Mouse (Mus musculus) ES-Bruce4 (cell line): ENCODE data around the gene Sema5b. TPM values are rescaled to one million over a fixed set of nuclear protein-coding genes. Genes with fewer than 3 reads are reported as not detected.

Experiments used
- H3K27ac ChIP-seq: 2 replicates; pipeline ENCODE4 v1.5.1; 2012; ENCODE audit warnings: low read length, inconsistent platforms; ENCODE audit not compliant: insufficient read depth
- H3K27me3 ChIP-seq: 2 replicates; pipeline ENCODE4 v1.6.1; 2012; ENCODE audit warnings: mild to moderate bottlenecking, low read length, inconsistent platforms; ENCODE audit not compliant: control insufficient read depth, poor library complexity, insufficient read depth, severe bottlenecking
- H3K36me3 ChIP-seq: 2 replicates; pipeline ENCODE4 v1.6.1; 2012; ENCODE audit warnings: inconsistent platforms, mild to moderate bottlenecking, low read length, moderate library complexity; ENCODE audit not compliant: control insufficient read depth, poor library complexity, insufficient read depth, severe bottlenecking
- H3K4me1 ChIP-seq: one replicate; pipeline ENCODE4 v1.8.1; 2011; ENCODE audit warnings: low read length; ENCODE audit not compliant: control insufficient read depth, insufficient read depth
- H3K4me3 ChIP-seq: 2 replicates; pipeline ENCODE4 v1.5.1; 2011; ENCODE audit warnings: low read depth, mild to moderate bottlenecking, low read length
- H3K9ac ChIP-seq: 2 replicates; pipeline ENCODE4 v1.6.1; 2012; ENCODE audit warnings: low read depth, mild to moderate bottlenecking, inconsistent platforms; ENCODE audit not compliant: poor library complexity, severe bottlenecking
- H3K9me3 ChIP-seq: replicated peaks from 2 replicates; pipeline ENCODE4 v1.6.1; 2012; ENCODE audit warnings: mild to moderate bottlenecking, low read length, inconsistent platforms; ENCODE audit not compliant: control insufficient read depth, poor library complexity, insufficient read depth, severe bottlenecking
- CTCF ChIP-seq: IDR thresholded peaks from one replicate; pipeline ENCODE4 v1.8.1; 2011; ENCODE audit warnings: low read depth, low read length
- EP300 ChIP-seq: IDR thresholded peaks from 2 replicates; pipeline ENCODE4 v1.6.1; 2011; ENCODE audit warnings: low read depth, low read length; ENCODE audit not compliant: insufficient read depth
- POLR2A ChIP-seq: IDR thresholded peaks from one replicate; pipeline ENCODE4 v1.8.1; 2011; ENCODE audit warnings: low read length; ENCODE audit not compliant: insufficient read depth
- polyA plus RNA-seq: library from polyadenylated mRNA; stranded (reverse); fragments of >200 nt; gene quantifications from 2 replicates; pipeline ENCODE4 v1.2.4, GENCODE M21; 2011; ENCODE audit warnings: low read depth; ENCODE audit not compliant: missing spikeins, insufficient read depth, insufficient read length

The Sema5b gene
- 1.6 and 4.3 TPM in 2 replicates for polyA plus RNA-seq

- TF ChIP-seq CTCF, result peak; percentile 56
- TF ChIP-seq POLR2A, result no peak
- TF ChIP-seq EP300, result no peak
- peaks cover 9% of the 10 kb centered on the region for H3K27me3 ChIP-seq
- H3K4me3 ChIP-seq, result peak within 1 kb of the TSS; percentile 60
- H3K27ac ChIP-seq, result no peak within 1 kb of the TSS
- peak within 1 kb of the TSS; percentile 67 for H3K9ac ChIP-seq
- H3K9me3 ChIP-seq, result no peaks in the 10 kb centered on the region
- H3K36me3 ChIP-seq, result no peaks in the 10 kb centered on the region
- H3K4me1 ChIP-seq, result no peaks in the 10 kb centered on the region
These were observed at the start of gene Sema5b for GRCm38 (mm10) chr16:35541117-35541641. Gene Sema5b, plus strand, starts transcription at chr16:35541145.

DNA sequence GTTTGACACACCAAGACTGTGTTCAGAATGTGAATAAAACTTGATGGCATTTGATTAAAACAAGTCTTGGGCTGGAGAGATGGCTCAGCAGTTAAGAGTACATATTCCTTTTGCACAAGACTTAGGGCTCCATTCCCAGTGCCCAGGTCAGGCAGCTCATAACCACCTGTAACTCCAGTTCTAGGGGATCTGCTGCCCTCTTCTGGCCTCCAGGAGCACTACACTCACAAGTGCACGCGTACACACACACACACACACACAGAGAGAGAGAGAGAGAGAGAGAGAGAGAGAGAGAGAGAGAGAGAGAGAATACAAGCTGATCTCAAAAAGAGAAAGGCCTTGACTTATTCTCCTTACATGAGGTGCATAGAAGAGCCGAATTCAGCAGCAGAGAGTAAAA is 40.6 kb upstream of the Sema5b start:
- no peaks in the 10 kb centered on the region for H3K36me3 ChIP-seq
- no peaks in the 10 kb centered on the region for H3K27me3 ChIP-seq
- H3K27ac ChIP-seq, result no peak overlapping the region
- TF ChIP-seq EP300 (no peak), CTCF (no peak), POLR2A (no peak)
- no peaks in the 10 kb centered on the region for H3K4me1 ChIP-seq
- no peak overlapping the region for H3K4me3 ChIP-seq
- no peak overlapping the region for H3K9ac ChIP-seq
- H3K9me3 ChIP-seq, result no peaks in the 10 kb centered on the region

- Histone ChIP-seq H3K27me3 (no peaks in the 10 kb centered on the region), H3K27ac (no peak overlapping the region), H3K4me3 (no peak overlapping the region), H3K36me3 (no peaks in the 10 kb centered on the region), H3K9me3 (no peaks in the 10 kb centered on the region), H3K9ac (no peak overlapping the region), H3K4me1 (no peaks in the 10 kb centered on the region)
- TF ChIP-seq CTCF, result no peak
- no peak for TF ChIP-seq POLR2A
- no peak for TF ChIP-seq EP300
These were observed 39.7 kb upstream of the Sema5b start for GRCm38 (mm10) chr16:35501106-35501760.

GRCm38 (mm10) chr16:35502456-35502855 is 38.5 kb upstream of the Sema5b start:
- Histone ChIP-seq H3K9ac (no peak overlapping the region), H3K9me3 (no peaks in the 10 kb centered on the region), H3K36me3 (no peaks in the 10 kb centered on the region), H3K27ac (no peak overlapping the region), H3K4me3 (no peak overlapping the region), H3K4me1 (no peaks in the 10 kb centered on the region), H3K27me3 (no peaks in the 10 kb centered on the region)
- TF ChIP-seq CTCF (no peak), POLR2A (no peak), EP300 (no peak)

GRCm38 (mm10) chr16:35504266-35504665 is 36.7 kb upstream of the Sema5b start:
- no peak overlapping the region for H3K9ac ChIP-seq
- no peak overlapping the region for H3K27ac ChIP-seq
- no peak overlapping the region for H3K4me3 ChIP-seq
- H3K9me3 ChIP-seq, result no peaks in the 10 kb centered on the region
- H3K36me3 ChIP-seq, result no peaks in the 10 kb centered on the region
- TF ChIP-seq EP300, result no peak
- no peak for TF ChIP-seq POLR2A
- TF ChIP-seq CTCF, result no peak
- H3K27me3 ChIP-seq, result no peaks in the 10 kb centered on the region
- H3K4me1 ChIP-seq, result no peaks in the 10 kb centered on the region

DNA sequence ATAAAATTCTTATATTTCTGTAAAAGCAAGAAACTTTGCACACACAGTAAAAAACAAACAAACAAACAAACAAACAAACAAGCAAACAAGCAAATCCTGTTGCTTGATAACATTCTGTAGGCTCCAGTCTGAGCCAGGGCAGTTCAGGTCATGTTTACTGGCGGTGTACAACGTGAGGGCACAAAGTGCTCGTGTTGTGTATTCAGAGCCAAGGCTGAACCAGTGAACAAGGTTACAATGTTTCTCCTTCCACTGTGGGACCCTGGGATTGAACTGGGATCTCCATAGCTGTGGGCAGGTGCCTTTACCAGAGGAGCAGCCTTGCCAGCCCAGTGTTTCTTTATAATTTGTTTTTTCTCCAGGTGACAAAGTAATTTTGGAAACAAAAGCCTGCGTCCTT is 35.2 kb upstream of the Sema5b start:
- H3K27ac ChIP-seq, result no peak overlapping the region
- H3K4me3 ChIP-seq, result no peak overlapping the region
- TF ChIP-seq CTCF, result no peak
- no peaks in the 10 kb centered on the region for H3K9me3 ChIP-seq
- no peaks in the 10 kb centered on the region for H3K27me3 ChIP-seq
- no peaks in the 10 kb centered on the region for H3K36me3 ChIP-seq
- H3K9ac ChIP-seq, result no peak overlapping the region
- H3K4me1 ChIP-seq, result no peaks in the 10 kb centered on the region
